Mouse (Mus musculus) lung, adult 2 months (tissue): ENCODE measurements around the gene Medag.

Experiments used
- CTCF ChIP-seq: fragments of 200-500 bp; IDR thresholded peaks from 2 replicates; pipeline ENCODE4 v1.5.1; 2011; ENCODE audit warnings: mild to moderate bottlenecking, low read length, control low read depth; ENCODE audit not compliant: insufficient read depth
- POLR2A ChIP-seq: fragments of 200-500 bp; IDR thresholded peaks from 2 replicates; pipeline ENCODE4 v1.6.1; 2011; ENCODE audit warnings: low read depth, mild to moderate bottlenecking, control low read depth, low read length, borderline replicate concordance; ENCODE audit errors: extremely low read depth

DNA sequence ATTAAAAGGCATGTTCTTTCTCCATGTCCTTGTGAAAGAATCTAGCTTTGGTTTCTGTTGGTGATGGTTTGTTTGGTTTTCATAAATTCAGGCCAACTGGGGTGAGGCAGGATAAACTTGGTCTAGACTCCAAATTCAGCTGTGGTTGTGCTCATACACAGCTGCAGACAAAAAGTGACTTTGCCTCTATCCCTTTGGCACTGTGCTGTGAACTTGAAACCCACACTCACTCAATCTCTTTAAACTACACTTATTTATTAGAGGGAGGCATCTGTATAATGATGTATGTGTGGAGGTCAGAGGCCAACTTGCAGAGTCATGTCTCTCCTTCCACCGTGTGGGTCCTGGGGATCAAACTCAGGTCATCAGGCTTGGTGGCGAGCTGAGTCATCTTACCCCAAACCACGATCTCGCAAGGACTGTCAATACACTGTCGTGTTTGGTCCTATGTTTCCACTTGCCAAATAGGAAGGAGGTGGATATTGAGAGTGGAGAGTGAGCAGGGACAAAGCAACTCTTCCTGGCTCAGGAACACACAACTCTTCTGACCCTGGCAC is 25.2 kb upstream of the Medag start:
- TF ChIP-seq CTCF (no peak), POLR2A (no peak)
